Mouse (Mus musculus) cerebellum, adult 2 months (tissue): ENCODE measurements at regions not wholly inside any gene's neighbourhood (a gene's known extent, or its start where the extent isn't known, plus 50 kb on each side); places are given as distances from the start of the nearest gene placed in this dataset.

Source experiments
- CTCF ChIP-seq: fragments of 200-500 bp; IDR thresholded peaks from 2 replicates; pipeline ENCODE4 v1.5.1; 2011; ENCODE audit warnings: low read depth, mild to moderate bottlenecking, control low read depth, low read length, moderate library complexity, borderline replicate concordance; ENCODE audit not compliant: insufficient read depth
- POLR2A ChIP-seq: fragments of 200-500 bp; IDR thresholded peaks from 2 replicates; pipeline ENCODE4 v1.6.1; 2011; ENCODE audit warnings: low read length, control low read depth, borderline replicate concordance; ENCODE audit not compliant: insufficient read depth

GRCm38 (mm10) chr15:10790862-10791497 is 76.6 kb upstream of the Rai14 start:
- TF ChIP-seq CTCF (no peak), POLR2A (no peak)
